In the genomic region with DNA sequence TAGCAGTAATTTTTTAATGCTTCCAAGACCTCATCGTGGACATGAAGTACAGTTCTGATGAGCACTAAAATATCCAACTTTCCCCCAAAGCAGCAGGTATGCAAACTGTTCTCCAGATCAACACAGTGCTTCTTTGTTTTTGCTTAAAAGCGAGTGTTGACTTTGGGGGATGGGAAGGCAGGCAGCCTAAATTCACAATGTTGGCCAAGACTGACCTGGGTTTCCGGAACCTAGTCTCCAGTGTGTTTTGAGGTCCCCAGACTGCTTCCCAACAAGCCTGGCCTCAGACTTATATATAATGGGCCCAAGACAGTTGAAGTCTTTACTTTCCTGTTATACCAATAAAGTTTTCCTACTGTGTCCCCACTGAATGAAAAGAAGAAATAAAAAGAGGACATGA, we compare ENCODE assay signal across 11 mouse cellular contexts.
DNase-seq lines count a peak whose midpoint lies in the region; ATAC-seq and TF ChIP-seq lines count a peak whose summit lies in the region.
"Had no signal": no experiment of that assay in that cellular context is flagged by ENCODE, and none has a peak within 500 bp of the region (broad histone marks: within the 10 kb centered on the region; RNA-seq: fewer than 3 reads in every experiment).

No protein-coding gene starts in this region.

- H3ac ChIP-seq in myocyte (ENCODE audit: control insufficient read depth, insufficient read length), result no peak overlapping the region

- no peak for TF ChIP-seq CTCF in lung, embryonic 14.5 days (IDR thresholded peaks at IDR 0.05; ENCODE audit: low read depth)

- peak overlapping the region; percentile 79 for H3K27ac ChIP-seq in heart, embryonic 12.5 days (ENCODE audit: poor library complexity, severe bottlenecking)
- H3K27ac ChIP-seq in lung, embryonic 14.5 days (ENCODE audit: low read depth), result peak overlapping the region; percentile 74
- peak overlapping the region; percentile 81 for H3K27ac ChIP-seq in embryonic facial prominence, embryonic 13.5 days

- DNase-seq in heart, adult 18-20 months, result no peak
- DNase-seq in lung, embryonic 14.5 days, result no peak
- DNase-seq in lung, adult 18-20 months, result no peak
- DNase-seq in layer of hippocampus, postnatal 36 days, result no peak
- no peak for DNase-seq in ovary, postnatal 14 days (ENCODE audit: low spot score)
- DNase-seq: lung, postnatal 36 days; right cerebral cortex, postnatal 25 days had no signal

- WGBS in heart, embryonic 12.5 days, result 53% methylated on average over 3 of the region's 3 CpGs
- 51% methylated on average over 3 of the region's 3 CpGs for WGBS in lung, embryonic 14.5 days
- WGBS in embryonic facial prominence, embryonic 13.5 days, result 31% methylated on average over 3 of the region's 3 CpGs

- no peak overlapping the region for H3K4me3 ChIP-seq in heart, embryonic 12.5 days
- H3K4me3 ChIP-seq in lung, embryonic 14.5 days (ENCODE audit: low read depth, low read length), result no peak overlapping the region
- H3K4me3 ChIP-seq in embryonic facial prominence, embryonic 13.5 days, result no peak overlapping the region
- H3K4me3 ChIP-seq in myocyte, result no peak overlapping the region

- no peak overlapping the region for H3K9ac ChIP-seq in heart, embryonic 12.5 days
- no peak overlapping the region for H3K9ac ChIP-seq in lung, embryonic 14.5 days
- no peak overlapping the region for H3K9ac ChIP-seq in embryonic facial prominence, embryonic 13.5 days

- no peak for ATAC-seq in heart, embryonic 12.5 days (ENCODE audit: insufficient number of reproducible peaks, low FRiP score)
- ATAC-seq in lung, embryonic 14.5 days (ENCODE audit: insufficient read depth), result no peak
- no peak for ATAC-seq in embryonic facial prominence, embryonic 13.5 days (ENCODE audit: insufficient number of reproducible peaks, insufficient read depth, low FRiP score, low TSS enrichment, low read depth)
- ATAC-seq: CD4-positive, CD25-positive, alpha-beta regulatory T cell, adult 4 months had no signal

- TF ChIP-seq POLR2A in myocyte (IDR thresholded peaks at IDR 0.05; ENCODE audit: insufficient read length, low read depth), result no peak

- H3K4me2 ChIP-seq in heart, embryonic 12.5 days, result no peak overlapping the region
- no peak overlapping the region for H3K4me2 ChIP-seq in lung, embryonic 14.5 days
- H3K4me2 ChIP-seq in embryonic facial prominence, embryonic 13.5 days, result no peak overlapping the region
- peak overlapping the region; percentile 65 for H3K4me2 ChIP-seq in myocyte (ENCODE audit: low read depth)

- peaks cover 29% of the 10 kb centered on the region for H3K4me1 ChIP-seq in heart, embryonic 12.5 days (replicated peaks)
- peaks cover 21% of the 10 kb centered on the region for H3K4me1 ChIP-seq in lung, embryonic 14.5 days (ENCODE audit: insufficient read depth)
- H3K4me1 ChIP-seq in embryonic facial prominence, embryonic 13.5 days, result peaks cover 41% of the 10 kb centered on the region

- peaks cover 3% of the 10 kb centered on the region; the same call in 1 of the 2 replicates for H3K36me3 ChIP-seq in heart, embryonic 12.5 days
- H3K36me3 ChIP-seq in lung, embryonic 14.5 days (ENCODE audit: insufficient read depth), result no peaks in the 10 kb centered on the region
- peaks cover 3% of the 10 kb centered on the region; the same call in 1 of the 2 replicates for H3K36me3 ChIP-seq in embryonic facial prominence, embryonic 13.5 days
- H3K36me3 ChIP-seq in myocyte (ENCODE audit: control insufficient read depth, insufficient read depth), result no peaks in the 10 kb centered on the region

- no peaks in the 10 kb centered on the region for H3K9me3 ChIP-seq in heart, embryonic 12.5 days (replicated peaks)
- no peaks in the 10 kb centered on the region for H3K9me3 ChIP-seq in lung, embryonic 14.5 days (ENCODE audit: low read depth, low read length)
- no peaks in the 10 kb centered on the region for H3K9me3 ChIP-seq in embryonic facial prominence, embryonic 13.5 days

- H3K79me2 ChIP-seq in myocyte (ENCODE audit: control insufficient read depth, insufficient read depth), result no peaks in the 10 kb centered on the region

- no peaks in the 10 kb centered on the region for H3K27me3 ChIP-seq in heart, embryonic 12.5 days (replicated peaks)
- no peaks in the 10 kb centered on the region for H3K27me3 ChIP-seq in lung, embryonic 14.5 days (ENCODE audit: insufficient read depth, low read length)
- H3K27me3 ChIP-seq in embryonic facial prominence, embryonic 13.5 days, result no peaks in the 10 kb centered on the region
- H3K27me3 ChIP-seq in myocyte (ENCODE audit: control insufficient read depth, insufficient read depth, insufficient read length), result no peaks in the 10 kb centered on the region

TF ChIP-seq in myocyte, 11 proteins besides CTCF, POLR2A, EP300 and RAD21:
- no peak for TF ChIP-seq SRF (IDR thresholded peaks at IDR 0.05; ENCODE audit: control insufficient read depth, insufficient read length, low read depth)
